Mouse (Mus musculus) brain, embryonic 14.5 days (tissue): ENCODE measurements around the gene Clec16a.

ENCODE experiments used
- CTCF ChIP-seq: fragments of 200-500 bp; IDR thresholded peaks from 2 replicates; pipeline ENCODE4 v1.5.1; 2012; ENCODE audit warnings: inconsistent platforms, mild to moderate bottlenecking, moderate library complexity, borderline replicate concordance; ENCODE audit not compliant: insufficient read depth, insufficient read length; ENCODE audit errors: extremely low read depth
- POLR2A ChIP-seq: fragments of 200-500 bp; IDR thresholded peaks from 2 replicates; pipeline ENCODE4 v1.6.1; 2012; ENCODE audit warnings: mild to moderate bottlenecking, inconsistent platforms, borderline replicate concordance; ENCODE audit not compliant: poor library complexity, insufficient read depth, insufficient read length, severe bottlenecking; ENCODE audit errors: extremely low read depth

- TF ChIP-seq CTCF: no peak
- TF ChIP-seq POLR2A: no peak
Measured at GRCm38 (mm10) chr16:10536323-10536722, 8.8 kb upstream of the Clec16a start.
